Mouse (Mus musculus): ENCODE measurements around the gene Lrfn3. TPM values are rescaled to one million over a fixed set of nuclear protein-coding genes. Genes with fewer than 3 reads are reported as not detected.
A peak's percentile ranks its signal among the peaks of the same experiment; 100 is the strongest.

Gene Lrfn3
- polyA plus RNA-seq, 1 experiment from 2014 or later: 17.9 TPM

GRCm38 (mm10) chr7:30373501-30373962 lies 11.0 kb upstream of the Lrfn3 start:
- WGBS: under 1% methylated on average over 21 of the region's 21 CpGs
- Histone ChIP-seq H3K4me1 (0 out of 2 replicates have a peak, but pooled peaks cover 4% of the 10 kb centered on the region), H3K9ac (peak overlapping the region; percentile 59), H3K4me3 (peak overlapping the region; percentile 48), H3K27ac (peak overlapping the region; percentile 86), H3K9me3 (no peaks in the 10 kb centered on the region), H3K27me3 (replicated peaks) (no peaks in the 10 kb centered on the region), H3K36me3 (replicated peaks) (no peaks in the 10 kb centered on the region), H3K4me2 (peak overlapping the region; percentile 60)
- peak; percentile 99 for ATAC-seq (replicated peaks)

GRCm38 (mm10) chr7:30367466-30367865 lies 4.9 kb upstream of the Lrfn3 start:
- no peaks in the 10 kb centered on the region for H3K36me3 ChIP-seq (replicated peaks)
- H3K27me3 ChIP-seq (replicated peaks): peaks cover 16% of the 10 kb centered on the region; the same call in 1 of the 2 replicates
- H3K27ac ChIP-seq: no peak overlapping the region
- no peak overlapping the region for H3K4me3 ChIP-seq
- no peak overlapping the region for H3K4me2 ChIP-seq
- H3K4me1 ChIP-seq: peaks cover 11% of the 10 kb centered on the region
- no peak for ATAC-seq (replicated peaks)
- WGBS: 72% methylated on average over 2 of the region's 2 CpGs
- H3K9me3 ChIP-seq: no peaks in the 10 kb centered on the region
- H3K9ac ChIP-seq: no peak overlapping the region

GRCm38 (mm10) chr7:30363344-30363738 lies 769 bp upstream of the Lrfn3 start:
- H3K4me2 ChIP-seq: peak overlapping the region; percentile 85
- peaks cover 51% of the 10 kb centered on the region for H3K4me1 ChIP-seq
- peak overlapping the region; percentile 63 for H3K27ac ChIP-seq
- peak; percentile 51 for ATAC-seq (replicated peaks)
- H3K4me3 ChIP-seq: peak overlapping the region; percentile 82
- WGBS: 51% methylated on average over 6 of the region's 6 CpGs
- 0 out of 2 replicates have a peak, but pooled peaks cover 3% of the 10 kb centered on the region for H3K36me3 ChIP-seq (replicated peaks)
- H3K27me3 ChIP-seq (replicated peaks): peaks cover 16% of the 10 kb centered on the region; the same call in 1 of the 2 replicates
- no peaks in the 10 kb centered on the region for H3K9me3 ChIP-seq
- H3K9ac ChIP-seq: peak overlapping the region; percentile 90

GRCm38 (mm10) chr7:30360028-30360427 lies 2.5 kb downstream of the Lrfn3 start:
- no peak overlapping the region for H3K27ac ChIP-seq
- H3K4me3 ChIP-seq: no peak overlapping the region
- peaks cover 9% of the 10 kb centered on the region; the same call in 1 of the 2 replicates for H3K27me3 ChIP-seq (replicated peaks)
- no peak overlapping the region for H3K9ac ChIP-seq
- H3K4me2 ChIP-seq: peak overlapping the region; percentile 9; the same call in 1 of the 2 replicates
- 0 out of 2 replicates have a peak, but pooled peaks cover 12% of the 10 kb centered on the region for H3K36me3 ChIP-seq (replicated peaks)
- H3K4me1 ChIP-seq: peaks cover 62% of the 10 kb centered on the region
- WGBS: 89% methylated on average over 17 of the region's 17 CpGs
- ATAC-seq (replicated peaks): no peak
- no peaks in the 10 kb centered on the region for H3K9me3 ChIP-seq

- ATAC-seq (replicated peaks): no peak
- Histone ChIP-seq H3K4me3 (no peak overlapping the region), H3K36me3 (replicated peaks) (0 out of 2 replicates have a peak, but pooled peaks cover 12% of the 10 kb centered on the region), H3K9ac (no peak overlapping the region), H3K9me3 (no peaks in the 10 kb centered on the region), H3K4me1 (peaks cover 62% of the 10 kb centered on the region), H3K27me3 (replicated peaks) (peaks cover 3% of the 10 kb centered on the region; the same call in 1 of the 2 replicates), H3K27ac (no peak overlapping the region), H3K4me2 (peak overlapping the region; percentile 9; the same call in 1 of the 2 replicates)
- 89% methylated on average over 31 of the region's 31 CpGs for WGBS
Measured at GRCm38 (mm10) chr7:30359276-30359865, 3.2 kb downstream of the Lrfn3 start.

GRCm38 (mm10) chr7:30358378-30359186 lies 4.0 kb downstream of the Lrfn3 start:
- 66% methylated on average over 7 of the region's 7 CpGs for WGBS
- peak overlapping the region; percentile 1; the same call in 1 of the 2 replicates for H3K4me2 ChIP-seq
- H3K9ac ChIP-seq: no peak overlapping the region
- ATAC-seq (replicated peaks): no peak
- H3K9me3 ChIP-seq: no peaks in the 10 kb centered on the region
- 0 out of 2 replicates have a peak, but pooled peaks cover 12% of the 10 kb centered on the region for H3K36me3 ChIP-seq (replicated peaks)
- no peak overlapping the region for H3K4me3 ChIP-seq
- H3K4me1 ChIP-seq: peaks cover 60% of the 10 kb centered on the region
- no peak overlapping the region for H3K27ac ChIP-seq
- H3K27me3 ChIP-seq (replicated peaks): no peaks in the 10 kb centered on the region

GRCm38 (mm10) chr7:30354059-30354458 lies 8.5 kb downstream of the Lrfn3 start:
- Histone ChIP-seq H3K4me2 (no peak overlapping the region), H3K27ac (no peak overlapping the region), H3K36me3 (replicated peaks) (0 out of 2 replicates have a peak, but pooled peaks cover 9% of the 10 kb centered on the region), H3K27me3 (replicated peaks) (peaks cover 10% of the 10 kb centered on the region), H3K4me3 (no peak overlapping the region), H3K9me3 (no peaks in the 10 kb centered on the region), H3K9ac (no peak overlapping the region), H3K4me1 (peaks cover 21% of the 10 kb centered on the region)
- WGBS: 78% methylated on average over 4 of the region's 4 CpGs
- no peak for ATAC-seq (replicated peaks)

GRCm38 (mm10) chr7:30353279-30353822 lies 9.2 kb downstream of the Lrfn3 start:
- no peak overlapping the region for H3K4me2 ChIP-seq
- H3K4me3 ChIP-seq: no peak overlapping the region
- peaks cover 14% of the 10 kb centered on the region for H3K27me3 ChIP-seq (replicated peaks)
- ATAC-seq (replicated peaks): no peak
- no peaks in the 10 kb centered on the region for H3K9me3 ChIP-seq
- 15% methylated on average over 6 of the region's 6 CpGs for WGBS
- no peak overlapping the region for H3K9ac ChIP-seq
- H3K27ac ChIP-seq: no peak overlapping the region
- H3K4me1 ChIP-seq: peaks cover 14% of the 10 kb centered on the region
- H3K36me3 ChIP-seq (replicated peaks): 0 out of 2 replicates have a peak, but pooled peaks cover 9% of the 10 kb centered on the region

- H3K27me3 ChIP-seq (replicated peaks): peaks cover 37% of the 10 kb centered on the region
- H3K9me3 ChIP-seq: no peaks in the 10 kb centered on the region
- peak overlapping the region; percentile 22 for H3K4me3 ChIP-seq
- no peak overlapping the region for H3K9ac ChIP-seq
- H3K27ac ChIP-seq: no peak overlapping the region
- WGBS: 1% methylated on average over 30 of the region's 30 CpGs
- peaks cover 9% of the 10 kb centered on the region; the same call in 1 of the 2 replicates for H3K4me1 ChIP-seq
- peak; percentile 76 for ATAC-seq (replicated peaks)
- H3K36me3 ChIP-seq (replicated peaks): no peaks in the 10 kb centered on the region
- peak overlapping the region; percentile 51 for H3K4me2 ChIP-seq
Measured at GRCm38 (mm10) chr7:30347828-30348227, 14.7 kb downstream of the Lrfn3 start.

- Histone ChIP-seq H3K27me3 (replicated peaks) (peaks cover 44% of the 10 kb centered on the region), H3K4me3 (no peak overlapping the region), H3K27ac (no peak overlapping the region), H3K4me1 (peaks cover 9% of the 10 kb centered on the region; the same call in 1 of the 2 replicates), H3K9me3 (no peaks in the 10 kb centered on the region), H3K9ac (no peak overlapping the region), H3K36me3 (replicated peaks) (no peaks in the 10 kb centered on the region), H3K4me2 (no peak overlapping the region)
- 30% methylated on average over 21 of the region's 21 CpGs for WGBS
- ATAC-seq (replicated peaks): no peak
Measured at GRCm38 (mm10) chr7:30346635-30347379, 15.8 kb downstream of the Lrfn3 start.

- Histone ChIP-seq H3K9ac (no peak overlapping the region), H3K36me3 (replicated peaks) (no peaks in the 10 kb centered on the region), H3K4me1 (peaks cover 7% of the 10 kb centered on the region; the same call in 1 of the 2 replicates), H3K4me2 (no peak overlapping the region), H3K4me3 (no peak overlapping the region), H3K27ac (no peak overlapping the region), H3K9me3 (no peaks in the 10 kb centered on the region), H3K27me3 (replicated peaks) (peaks cover 22% of the 10 kb centered on the region)
- WGBS: 74% methylated on average over 5 of the region's 5 CpGs
- ATAC-seq (replicated peaks): no peak
Measured at GRCm38 (mm10) chr7:30339432-30340109, 23.0 kb downstream of the Lrfn3 start.
